29 mouse cellular contexts compared by ENCODE assay signal in the genomic region with DNA sequence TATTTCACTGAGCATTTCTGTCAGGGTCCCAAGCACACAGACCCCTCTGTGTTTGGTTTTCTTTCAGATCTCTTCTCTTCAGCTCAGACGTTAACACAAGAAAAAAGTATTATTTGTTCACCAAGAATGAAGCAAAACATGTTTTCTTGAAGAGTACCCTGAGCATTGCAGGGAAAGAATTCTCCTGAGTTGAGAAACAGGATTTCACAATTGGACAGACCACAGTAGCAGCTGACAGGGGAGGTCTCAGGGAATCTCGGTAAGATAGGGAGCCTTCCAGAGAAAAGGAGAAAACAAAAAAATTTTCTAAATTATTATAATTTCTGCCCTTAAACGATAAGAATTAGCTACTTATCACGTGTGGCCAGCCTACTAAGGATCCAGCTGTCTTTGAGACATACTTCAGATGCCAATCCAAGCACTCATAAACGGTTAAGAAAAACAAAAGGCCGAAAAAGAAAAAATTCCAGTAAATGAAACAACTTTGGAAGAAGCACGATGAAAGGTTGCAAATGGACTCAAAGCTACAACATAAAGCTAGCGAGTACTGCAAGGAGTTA. TPM values are rescaled to one million over a fixed set of nuclear protein-coding genes. Genes with fewer than 3 reads are reported as not detected.
A peak's percentile ranks its signal among the peaks of the same experiment; 100 is the strongest.
DNase-seq lines count a peak whose midpoint lies in the region; ATAC-seq and TF ChIP-seq lines count a peak whose summit lies in the region.
"Had no signal": no experiment of that assay in that cellular context is flagged by ENCODE, and none has a peak within 500 bp of the region (broad histone marks: within the 10 kb centered on the region; RNA-seq: fewer than 3 reads in every experiment).

No protein-coding gene starts in this region.

- 33% methylated on average over 8 of the region's 8 CpGs for WGBS in lung, postnatal 0 days

- no peaks in the 10 kb centered on the region for H3K4me1 ChIP-seq in lung, postnatal 0 days (ENCODE audit: insufficient read depth, low read depth, low read length)
- H3K4me1 ChIP-seq: forebrain, embryonic 15.5 days; heart, embryonic 13.5 days; kidney, embryonic 15.5 days; midbrain, embryonic 12.5 days; neural tube, embryonic 15.5 days; stomach, embryonic 15.5 days had no signal

- no peaks in the 10 kb centered on the region for H3K27me3 ChIP-seq in lung, postnatal 0 days (replicated peaks; ENCODE audit: insufficient read depth, low read length)
- H3K27me3 ChIP-seq in C2C12 (ENCODE audit: control insufficient read depth, insufficient read depth, insufficient read length), result no peaks in the 10 kb centered on the region
- H3K27me3 ChIP-seq in myocyte (ENCODE audit: control insufficient read depth, insufficient read depth, insufficient read length), result no peaks in the 10 kb centered on the region
- H3K27me3 ChIP-seq: forebrain, embryonic 15.5 days; heart, embryonic 13.5 days; kidney, embryonic 15.5 days; limb, embryonic 13.5 days; midbrain, embryonic 12.5 days; neural tube, embryonic 15.5 days; stomach, embryonic 15.5 days had no signal

- no peak for TF ChIP-seq CTCF in lung, postnatal 0 days (IDR thresholded peaks at IDR 0.05)
- TF ChIP-seq CTCF in C2C12 (IDR thresholded peaks at IDR 0.05; ENCODE audit: control insufficient read depth, insufficient read depth, insufficient read length), result no peak

- 0 out of 2 replicates have a peak, but pooled peaks cover 3% of the 10 kb centered on the region for H3K36me3 ChIP-seq in lung, postnatal 0 days (ENCODE audit: insufficient read depth, low read length)
- H3K36me3 ChIP-seq in C2C12 (ENCODE audit: control insufficient read depth, insufficient read depth), result no peaks in the 10 kb centered on the region
- H3K36me3 ChIP-seq in myocyte (ENCODE audit: control insufficient read depth, insufficient read depth), result no peaks in the 10 kb centered on the region
- H3K36me3 ChIP-seq: G1E; kidney, embryonic 15.5 days; midbrain, embryonic 12.5 days; neural tube, embryonic 15.5 days; stomach, embryonic 15.5 days had no signal

- H3K27ac ChIP-seq in lung, postnatal 0 days (ENCODE audit: low read length), result peak overlapping the region; percentile 23; the same call in 1 of the 2 replicates
- H3K27ac ChIP-seq: forebrain, embryonic 15.5 days; gastrocnemius, adult 2 months; heart, embryonic 13.5 days; hindbrain, embryonic 14.5 days; kidney, embryonic 15.5 days; left cerebral cortex, adult 2 months; limb, embryonic 13.5 days; midbrain, embryonic 12.5 days; neural tube, embryonic 15.5 days; stomach, embryonic 15.5 days had no signal

- TF ChIP-seq EP300 in lung, postnatal 0 days (IDR thresholded peaks at IDR 0.05), result no peak

- peak; percentile 72 for ATAC-seq in lung, postnatal 0 days
- no peak for ATAC-seq in megakaryocyte-erythroid progenitor cell, adult 5-6 weeks (replicated peaks; ENCODE audit: low FRiP score, low TSS enrichment, poor library complexity, severe bottlenecking)
- ATAC-seq: forebrain, embryonic 15.5 days; inflammation-experienced regulatory T-cells, adult 6 months had no signal

- TF ChIP-seq POLR2A in myocyte (IDR thresholded peaks at IDR 0.05; ENCODE audit: insufficient read length, low read depth), result no peak

- peak; percentile 77 for DNase-seq in lung, postnatal 0 days (ENCODE audit: low spot score)
- no peak for DNase-seq in lung, postnatal 14 days
- DNase-seq in adipocyte (ENCODE audit: low spot score), result peak; percentile 69
- DNase-seq: adrenal gland, postnatal 25 days; cerebellum, adult 11-12 months; cerebellum, adult 9-11 months; gastrocnemius, adult 2 months; gastrocnemius, postnatal 36 days; heart, postnatal 10 days; kidney, adult 11 months; kidney, postnatal 25 days; retina, postnatal 1 day; right cerebral cortex, postnatal 14 days had no signal

- H3K9ac ChIP-seq in lung, postnatal 0 days (replicated peaks; ENCODE audit: low read depth), result no peak overlapping the region
- H3K9ac ChIP-seq: forebrain, embryonic 15.5 days; heart, embryonic 13.5 days; hindbrain, embryonic 14.5 days; kidney, embryonic 15.5 days; limb, embryonic 13.5 days; midbrain, embryonic 12.5 days; neural tube, embryonic 15.5 days; stomach, embryonic 15.5 days had no signal

- H3K79me2 ChIP-seq in C2C12 (ENCODE audit: control insufficient read depth, insufficient read depth) (no peaks in the 10 kb centered on the region), myocyte (ENCODE audit: control insufficient read depth, insufficient read depth) (no peaks in the 10 kb centered on the region)

- no peaks in the 10 kb centered on the region for H3K9me3 ChIP-seq in lung, postnatal 0 days (ENCODE audit: low read length)
- H3K9me3 ChIP-seq: forebrain, embryonic 10.5 days; forebrain, embryonic 15.5 days; G1E; kidney, embryonic 15.5 days; midbrain, embryonic 12.5 days; neural tube, embryonic 15.5 days; stomach, embryonic 15.5 days had no signal

- no peak overlapping the region for H3K4me3 ChIP-seq in lung, postnatal 0 days (ENCODE audit: low read depth, low read length)
- no peak overlapping the region for H3K4me3 ChIP-seq in C2C12 (ENCODE audit: insufficient read depth, poor library complexity, severe bottlenecking)
- H3K4me3 ChIP-seq in myocyte, result no peak overlapping the region
- H3K4me3 ChIP-seq: forebrain, embryonic 10.5 days; forebrain, embryonic 15.5 days; gastrocnemius, adult 2 months; heart, embryonic 13.5 days; kidney, embryonic 15.5 days; left cerebral cortex, adult 2 months; limb, embryonic 13.5 days; midbrain, embryonic 12.5 days; neural tube, embryonic 15.5 days; stomach, embryonic 15.5 days had no signal

- H3K79me3 ChIP-seq in C2C12 (ENCODE audit: low read depth), result no peaks in the 10 kb centered on the region

- no peak overlapping the region for H3ac ChIP-seq in C2C12 (ENCODE audit: control insufficient read depth, insufficient read length, low read depth)
- no peak overlapping the region for H3ac ChIP-seq in myocyte (ENCODE audit: control insufficient read depth, insufficient read length)

- 0 out of 2 replicates have a peak overlapping the region, but pooled peaks have one; percentile 6 for H3K4me2 ChIP-seq in lung, postnatal 0 days (replicated peaks; ENCODE audit: low read depth, low read length)
- H3K4me2 ChIP-seq in myocyte (ENCODE audit: low read depth), result peak overlapping the region; percentile 51
- H3K4me2 ChIP-seq: forebrain, embryonic 15.5 days; heart, embryonic 13.5 days; hindbrain, embryonic 14.5 days; kidney, embryonic 15.5 days; limb, embryonic 13.5 days; liver, embryonic 11.5 days; midbrain, embryonic 12.5 days; neural tube, embryonic 15.5 days; stomach, embryonic 15.5 days had no signal

TF ChIP-seq in C2C12, 6 proteins besides CTCF, POLR2A, EP300 and RAD21:
- peak; percentile 18 for TF ChIP-seq CEBPB (IDR thresholded peaks at IDR 0.05; ENCODE audit: low read depth)
- no peak for TF ChIP-seq MYOG (IDR thresholded peaks at IDR 0.05; ENCODE audit: control insufficient read depth, extremely low read depth, insufficient read length)
- no peak for TF ChIP-seq MAX (IDR thresholded peaks at IDR 0.05)
- peak; percentile 51 for TF ChIP-seq MYOD1 (IDR thresholded peaks at IDR 0.05; ENCODE audit: control insufficient read depth, insufficient read length, low read depth)
- TF ChIP-seq USF1 (IDR thresholded peaks at IDR 0.05; ENCODE audit: low read depth), result peak; percentile 56
- no peak for TF ChIP-seq FOSL1 (IDR thresholded peaks at IDR 0.05; ENCODE audit: insufficient read depth, low read length, poor library complexity, severe bottlenecking)
TF ChIP-seq in C2C12: peak in this region for 3.

TF ChIP-seq in myocyte, 11 proteins besides CTCF, POLR2A, EP300 and RAD21:
- TF ChIP-seq TCF12 (IDR thresholded peaks at IDR 0.05; ENCODE audit: insufficient read depth, poor library complexity, severe bottlenecking) (no peak), REST (IDR thresholded peaks at IDR 0.05; ENCODE audit: insufficient read depth, insufficient read length) (no peak), MYOD1 (IDR thresholded peaks at IDR 0.05; ENCODE audit: control insufficient read depth in 1 of 3, insufficient read length in 2 of 3, low read depth in 2 of 3) (peak in 2 of 3 experiments; percentile 0 to 2), CEBPB (IDR thresholded peaks at IDR 0.05; ENCODE audit: insufficient read depth, poor library complexity, severe bottlenecking) (peak; percentile 51; the same call in 1 of the 2 replicates), USF1 (IDR thresholded peaks at IDR 0.05; ENCODE audit: low read depth) (peak; percentile 4)

RNA-seq across cellular contexts. Expression of a gene that starts 52.3 kb away (rescaled TPM):
- 84.5 and 101 TPM in 2 replicates for polyA plus RNA-seq in lung, postnatal 0 days (2015; fragmentation: Nextera tagmentation; extraction: Ambion mirVana)
- polyA plus RNA-seq in C2C12 (2012; fragmentation: generic; extraction: Trizol) (14.8 TPM), myocyte (2012; fragmentation: generic; extraction: Trizol) (16.8 TPM)
- 0.57 TPM in 1 of 2 replicates, not detected in the other for total RNA-seq in megakaryocyte-erythroid progenitor cell, adult 5-6 weeks (2014; fragmentation: Nextera tagmentation)
- 1.0 and 4.4 TPM in 2 replicates for total RNA-seq in megakaryocyte-erythroid progenitor cell, adult 5-6 weeks (2017)
- polyA plus RNA-seq: G1E had no signal

RNA-seq across cellular contexts. Expression of a gene that starts 52.4 kb away (rescaled TPM):
- polyA plus RNA-seq in lung, postnatal 0 days (2015; fragmentation: Nextera tagmentation; extraction: Ambion mirVana), result 0.39 and 0.49 TPM in 2 replicates
- 9.8 TPM for polyA plus RNA-seq in C2C12 (2012; fragmentation: generic; extraction: Trizol)
- 2.6 TPM for polyA plus RNA-seq in myocyte (2012; fragmentation: generic; extraction: Trizol)
- total RNA-seq in megakaryocyte-erythroid progenitor cell, adult 5-6 weeks (2014; fragmentation: Nextera tagmentation), result 0.25 and 0.61 TPM in 2 replicates
- 0.28 and 1.4 TPM in 2 replicates for total RNA-seq in megakaryocyte-erythroid progenitor cell, adult 5-6 weeks (2017)
- polyA plus RNA-seq: G1E; inflammation-experienced regulatory T-cells, adult 6 months had no signal
